In genomic region chr15:9061150-9061882, GRCm38 (mm10) we compare ENCODE assay signal across 8 mouse cellular contexts. TPM values are rescaled to one million over a fixed set of nuclear protein-coding genes. Genes with fewer than 3 reads are reported as not detected.
DNase-seq lines count a peak whose midpoint lies in the region; ATAC-seq and TF ChIP-seq lines count a peak whose summit lies in the region.
"Had no signal": no experiment of that assay in that cellular context is flagged by ENCODE, and none has a peak within 500 bp of the region (broad histone marks: within the 10 kb centered on the region; RNA-seq: fewer than 3 reads in every experiment).

No protein-coding gene starts in this region.

- DNase-seq in liver, postnatal 0 days = no peak
- peak; percentile 33 to 42 for DNase-seq in frontal cortex, adult 2 months (ENCODE audit: extremely low spot score in 1 of 2, low spot score in 1 of 2)
- peak; percentile 48 to 73 for DNase-seq in layer of hippocampus, adult 2 months (ENCODE audit: low spot score in 2 of 2)
- DNase-seq in heart, postnatal 14 days = no peak
- DNase-seq in spleen, adult 18-20 months = no peak

- no peak overlapping the region for H3K9ac ChIP-seq in liver, postnatal 0 days (replicated peaks)
- H3K9ac ChIP-seq in liver, embryonic 12.5 days = no peak overlapping the region
- H3K9ac ChIP-seq in neural tube, embryonic 13.5 days = no peak overlapping the region
- H3K9ac ChIP-seq: limb, embryonic 12.5 days had no signal

- H3K27ac ChIP-seq in liver, postnatal 0 days (ENCODE audit: low read depth) = no peak overlapping the region
- H3K27ac ChIP-seq in liver, embryonic 12.5 days = no peak overlapping the region
- H3K27ac ChIP-seq in layer of hippocampus, adult 2 months = peak overlapping the region; percentile 72
- no peak overlapping the region for H3K27ac ChIP-seq in neural tube, embryonic 13.5 days (replicated peaks)
- H3K27ac ChIP-seq: limb, embryonic 12.5 days had no signal

- no peaks in the 10 kb centered on the region for H3K9me3 ChIP-seq in liver, postnatal 0 days (ENCODE audit: low read length)
- H3K9me3 ChIP-seq in liver, embryonic 12.5 days (replicated peaks) = no peaks in the 10 kb centered on the region
- H3K9me3 ChIP-seq in neural tube, embryonic 13.5 days = no peaks in the 10 kb centered on the region
- H3K9me3 ChIP-seq: limb, embryonic 12.5 days had no signal

- intact Hi-C loops in heart, postnatal 14 days (cut with DNase I) = no loop called here

- no peaks in the 10 kb centered on the region for H3K27me3 ChIP-seq in liver, postnatal 0 days (ENCODE audit: insufficient read depth, low read length)
- H3K27me3 ChIP-seq in liver, embryonic 12.5 days (replicated peaks) = no peaks in the 10 kb centered on the region; the same call in 1 of the 2 replicates
- H3K27me3 ChIP-seq in neural tube, embryonic 13.5 days = no peaks in the 10 kb centered on the region
- H3K27me3 ChIP-seq: limb, embryonic 12.5 days had no signal

- TF ChIP-seq EP300 in liver, postnatal 0 days (IDR thresholded peaks at IDR 0.05; ENCODE audit: low read depth) = no peak

- H3K4me3 ChIP-seq in liver, postnatal 0 days (ENCODE audit: low read depth, low read length) = no peak overlapping the region
- H3K4me3 ChIP-seq in liver, embryonic 12.5 days = no peak overlapping the region
- no peak overlapping the region for H3K4me3 ChIP-seq in layer of hippocampus, adult 2 months
- H3K4me3 ChIP-seq in neural tube, embryonic 13.5 days = no peak overlapping the region
- H3K4me3 ChIP-seq: limb, embryonic 12.5 days had no signal

- no peak for TF ChIP-seq CTCF in liver, postnatal 0 days (IDR thresholded peaks at IDR 0.05; ENCODE audit: low read depth)
- TF ChIP-seq CTCF in layer of hippocampus, adult 2 months (conservative IDR thresholded peaks at IDR 0.05) = no peak

- H3K4me1 ChIP-seq in liver, postnatal 0 days (ENCODE audit: insufficient read depth) = no peaks in the 10 kb centered on the region
- 0 out of 2 replicates have a peak, but pooled peaks cover 5% of the 10 kb centered on the region for H3K4me1 ChIP-seq in liver, embryonic 12.5 days
- 0 out of 2 replicates have a peak, but pooled peaks cover 4% of the 10 kb centered on the region for H3K4me1 ChIP-seq in neural tube, embryonic 13.5 days (replicated peaks)
- H3K4me1 ChIP-seq: limb, embryonic 12.5 days had no signal

- no peak overlapping the region for H3K4me2 ChIP-seq in liver, postnatal 0 days (ENCODE audit: low read depth, low read length)
- H3K4me2 ChIP-seq in liver, embryonic 12.5 days = no peak overlapping the region
- H3K4me2 ChIP-seq in neural tube, embryonic 13.5 days = no peak overlapping the region
- H3K4me2 ChIP-seq: limb, embryonic 12.5 days had no signal

- H3K36me3 ChIP-seq in liver, postnatal 0 days (replicated peaks; ENCODE audit: insufficient read depth, low read length) = no peaks in the 10 kb centered on the region
- H3K36me3 ChIP-seq in liver, embryonic 12.5 days = no peaks in the 10 kb centered on the region
- H3K36me3 ChIP-seq in neural tube, embryonic 13.5 days = no peaks in the 10 kb centered on the region
- H3K36me3 ChIP-seq: limb, embryonic 12.5 days had no signal

- ATAC-seq in liver, postnatal 0 days = 0 out of 2 replicates have a peak, but pooled peaks have one; percentile 31
- ATAC-seq in liver, embryonic 12.5 days = no peak
- ATAC-seq in neural tube, embryonic 13.5 days (ENCODE audit: low read depth) = peak; percentile 63

- WGBS in liver, postnatal 0 days (ENCODE audit: insufficient replicate concordance) = 78% methylated on average over 7 of the region's 7 CpGs
- 71% methylated on average over 7 of the region's 7 CpGs for WGBS in liver, embryonic 12.5 days (ENCODE audit: insufficient replicate concordance)
- WGBS in neural tube, embryonic 13.5 days = 52% methylated on average over 7 of the region's 7 CpGs

RNA-seq across cellular contexts. Expression of gene Nadk2, which starts 9.7 kb away (rescaled TPM):
- polyA plus RNA-seq in liver, postnatal 0 days (2015; fragmentation: Nextera tagmentation; extraction: Ambion mirVana) = 57.6 and 59.0 TPM in 2 replicates
- polyA plus RNA-seq in liver, embryonic 12.5 days (2016; fragmentation: Nextera tagmentation; extraction: Ambion mirVana) = 139 and 143 TPM in 2 replicates
- 41.7 and 51.2 TPM in 2 replicates for polyA plus RNA-seq in frontal cortex, adult 2 months (2012; rRNA removed)
- 10 to 100 TPM; 64.4 to 69.3 TPM for total RNA-seq in layer of hippocampus, adult 2 months (2021)
- 28.4 and 34.4 TPM in 2 replicates for polyA plus RNA-seq in neural tube, embryonic 13.5 days (2015; fragmentation: Nextera tagmentation; extraction: Ambion mirVana)
- 10 to 100 TPM; 43.1 to 44.1 TPM for total RNA-seq in heart, postnatal 14 days (2021)

Comparison
In these comparisons a context has a peak if more than half of its experiments do, and no peak if none do; other contexts are left out.
1. DNase-seq: peak in frontal cortex, adult 2 months (2 of 2) and layer of hippocampus, adult 2 months (2 of 2); none in liver, postnatal 0 days (single experiment), heart, postnatal 14 days (0 of 2) and spleen, adult 18-20 months (0 of 2).